Mouse (Mus musculus) lung, postnatal 10 days (tissue): ENCODE data around the gene Fam234a.
A peak's percentile ranks its signal among the peaks of the same experiment; 100 is the strongest.

ENCODE experiments used
- DNase-seq: peaks from one replicate; pipeline ENCODE4 v3.0.0; 2021

The Fam234a gene

DNA sequence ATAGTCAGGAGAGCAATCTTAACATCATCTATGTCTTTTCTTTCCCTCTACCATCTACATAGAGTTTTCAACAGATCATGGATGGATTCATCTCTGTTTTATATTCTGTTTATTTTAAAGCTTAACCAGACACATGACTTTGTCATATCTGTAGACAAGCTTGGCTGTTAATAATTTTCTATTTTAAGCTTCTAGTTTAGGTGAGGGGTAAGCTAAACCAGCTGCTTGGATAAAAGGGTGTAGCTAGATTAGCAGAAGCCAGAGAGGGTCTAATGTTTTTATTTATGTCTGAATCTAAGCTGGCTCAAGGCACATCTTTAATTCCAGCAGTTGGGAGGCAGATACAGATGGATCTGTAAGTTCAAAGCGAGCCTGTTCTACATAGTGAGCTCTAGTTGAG, 81.3 kb downstream of the Fam234a start:
- peak; percentile 19 for DNase-seq
